Mouse (Mus musculus) common myeloid progenitor, adult 5-6 weeks (primary cell): Measurements from ENCODE around the gene Ugt1a7c. TPM values are rescaled to one million over a fixed set of nuclear protein-coding genes. Genes with fewer than 3 reads are reported as not detected.

Source experiments
- ATAC-seq: replicated peaks from 2 replicates; pipeline ENCODE4 v1.8.0; 2016; ENCODE audit warnings: low read depth, mild to moderate bottlenecking, moderate TSS enrichment, inconsistent platforms; ENCODE audit not compliant: poor library complexity, severe bottlenecking
- total RNA-seq: library from RNA; stranded (forward); fragments of 200-1000, 187-1606 nt; gene quantifications from 2 replicates; pipeline ENCODE4 v1.2.3, GENCODE M21; 2017

Gene Ugt1a7c
- total RNA-seq, 1 experiment from 2014 or later, result 22.1 TPM

GRCm38 (mm10) chr1:88256886-88257663 lies 162.2 kb downstream of the Ugt1a7c start:
- no peak for ATAC-seq

GRCm38 (mm10) chr1:88257681-88258080 lies 162.8 kb downstream of the Ugt1a7c start:
- no peak for ATAC-seq

GRCm38 (mm10) chr1:88258361-88258760 lies 163.5 kb downstream of the Ugt1a7c start:
- no peak for ATAC-seq

- ATAC-seq, result peak; percentile 15
Measured at GRCm38 (mm10) chr1:88258881-88259642, 164.2 kb downstream of the Ugt1a7c start.

- no peak for ATAC-seq
Measured at GRCm38 (mm10) chr1:88259643-88260024, 164.8 kb downstream of the Ugt1a7c start.

GRCm38 (mm10) chr1:88260114-88260513 lies 165.3 kb downstream of the Ugt1a7c start:
- no peak for ATAC-seq

- ATAC-seq, result peak; percentile 2; the same call in 1 of the 2 replicates
Measured at GRCm38 (mm10) chr1:88260604-88261377, 165.9 kb downstream of the Ugt1a7c start.

GRCm38 (mm10) chr1:88261706-88262105 lies 166.8 kb downstream of the Ugt1a7c start:
- ATAC-seq, result no peak

GRCm38 (mm10) chr1:88262255-88262654 lies 167.4 kb downstream of the Ugt1a7c start:
- peak; percentile 6 for ATAC-seq

GRCm38 (mm10) chr1:88262961-88263360 lies 168.1 kb downstream of the Ugt1a7c start:
- ATAC-seq, result no peak

- no peak for ATAC-seq
Measured at GRCm38 (mm10) chr1:88263778-88264177, 168.9 kb downstream of the Ugt1a7c start.

GRCm38 (mm10) chr1:88264237-88264868 lies 169.5 kb downstream of the Ugt1a7c start:
- ATAC-seq, result no peak

- no peak for ATAC-seq
Measured at GRCm38 (mm10) chr1:88264869-88265240, 170.0 kb downstream of the Ugt1a7c start.

GRCm38 (mm10) chr1:88266123-88266522 lies 171.3 kb downstream of the Ugt1a7c start:
- ATAC-seq, result no peak

GRCm38 (mm10) chr1:88267489-88267888 lies 172.6 kb downstream of the Ugt1a7c start:
- ATAC-seq, result no peak

- ATAC-seq, result no peak
Measured at GRCm38 (mm10) chr1:88268070-88268469, 173.2 kb downstream of the Ugt1a7c start.
